Mouse (Mus musculus) MEL (cell line): ENCODE results near the gene Rpl7l1. TPM values are rescaled to one million over a fixed set of nuclear protein-coding genes. Genes with fewer than 3 reads are reported as not detected.

Source experiments
- DNase-seq: peaks from one replicate; pipeline ENCODE4 v3.0.0; 2011; ENCODE audit warnings: low read depth, low spot score
- H3K27ac ChIP-seq: 2 replicates; pipeline ENCODE4 v1.5.1; 2012; ENCODE audit warnings: low read depth, mild to moderate bottlenecking, control low read depth, low read length, moderate library complexity; ENCODE audit not compliant: control insufficient read depth
- H3K27me3 ChIP-seq, 2 experiments: fragments of 150-350 bp in 1 of 2; sonication (generic) in 1 of 2; 2 replicates each; pipeline ENCODE4 v1.6.1; 2012; ENCODE audit warnings: low read length in 2 of 2, mild to moderate bottlenecking in 2 of 2, improper control_type of control experiment in 1 of 2, moderate library complexity in 1 of 2; ENCODE audit not compliant: insufficient read depth in 2 of 2, control insufficient read depth in 1 of 2
- H3K36me3 ChIP-seq, 2 experiments: 2 replicates each; pipeline ENCODE4 v1.6.1; 2012 to 2014; ENCODE audit warnings: low read length in 2 of 2, improper control_type of control experiment in 1 of 2, inconsistent platforms in 1 of 2, mild to moderate bottlenecking in 1 of 2; ENCODE audit not compliant: insufficient read depth in 2 of 2, control insufficient read depth in 1 of 2
- H3K4me1 ChIP-seq, 2 experiments: fragments of 150-350 bp in 1 of 2; sonication (generic) in 1 of 2; 2 replicates each; pipeline ENCODE4 v1.6.1; 2012; ENCODE audit warnings: low read length in 2 of 2, improper control_type of control experiment in 1 of 2, mild to moderate bottlenecking in 1 of 2; ENCODE audit not compliant: insufficient read depth in 2 of 2, control insufficient read depth in 1 of 2
- H3K4me3 ChIP-seq, 2 experiments: fragments of 150-350 bp in 1 of 2; sonication (generic) in 1 of 2; 2 replicates each; pipeline ENCODE4 v1.5.1; 2012; ENCODE audit warnings: low read depth in 2 of 2, low read length in 2 of 2, mild to moderate bottlenecking in 2 of 2, moderate library complexity in 2 of 2, control low read depth in 1 of 2, improper control_type of control experiment in 1 of 2; ENCODE audit not compliant: control insufficient read depth in 1 of 2, insufficient read depth in 1 of 2
- H3K79me2 ChIP-seq: 2 replicates; pipeline ENCODE4 v1.6.1; 2012; ENCODE audit warnings: mild to moderate bottlenecking, low read length, moderate library complexity; ENCODE audit not compliant: control insufficient read depth, poor library complexity, insufficient read depth
- H3K9ac ChIP-seq: 2 replicates; pipeline ENCODE4 v1.6.1; 2012; ENCODE audit warnings: low read depth, mild to moderate bottlenecking, control low read depth, low read length, moderate library complexity; ENCODE audit not compliant: control insufficient read depth, poor library complexity, severe bottlenecking
- H3K9me3 ChIP-seq: fragments of 150-350 bp; sonication (generic); replicated peaks from 2 replicates; pipeline ENCODE4 v1.6.1; 2012; ENCODE audit warnings: mild to moderate bottlenecking, low read length, improper control_type of control experiment, moderate library complexity; ENCODE audit not compliant: insufficient read depth
- BHLHE40 ChIP-seq: IDR thresholded peaks from 2 replicates; pipeline ENCODE4 v1.6.1; 2012; ENCODE audit warnings: low read depth, mild to moderate bottlenecking, inconsistent platforms, low read length, improper control_type of control experiment, borderline replicate concordance
- CTCF ChIP-seq, 3 experiments: IDR thresholded peaks in 2 of 3; conservative IDR thresholded peaks in 1 of 3; 2 replicates each; pipeline ENCODE4 v1.5.1; 2011 to 2012; ENCODE audit warnings: low read length in 3 of 3, low read depth in 2 of 3, mild to moderate bottlenecking in 2 of 3, improper control_type of control experiment in 1 of 3, inconsistent platforms in 1 of 3, mixed read lengths in 1 of 3, moderate library complexity in 1 of 3; ENCODE audit not compliant: control insufficient read depth in 1 of 3, insufficient read depth in 1 of 3, poor library complexity in 1 of 3, severe bottlenecking in 1 of 3
- E2F4 ChIP-seq: IDR thresholded peaks from 2 replicates; pipeline ENCODE4 v1.6.1; 2011; ENCODE audit warnings: low read depth, low read length, improper control_type of control experiment, borderline replicate concordance
- ELF1 ChIP-seq: IDR thresholded peaks from 2 replicates; pipeline ENCODE4 v1.6.1; 2014; ENCODE audit warnings: low read depth, mild to moderate bottlenecking, inconsistent platforms, low read length, improper control_type of control experiment, moderate library complexity
- EP300 ChIP-seq, 2 experiments: IDR thresholded peaks; 2 replicates each; pipeline ENCODE4 v1.6.1; 2011; ENCODE audit warnings: improper control_type of control experiment in 2 of 2, low read length in 2 of 2, low read depth in 1 of 2, mild to moderate bottlenecking in 1 of 2
- HCFC1 ChIP-seq: IDR thresholded peaks from 2 replicates; pipeline ENCODE4 v1.6.1; 2012; ENCODE audit warnings: low read depth, mild to moderate bottlenecking, inconsistent platforms, low read length, improper control_type of control experiment, moderate library complexity
- JUND ChIP-seq: IDR thresholded peaks from 2 replicates; pipeline ENCODE4 v1.6.1; 2011; ENCODE audit warnings: low read depth, mild to moderate bottlenecking, improper control_type of control experiment, low read length
- MAX ChIP-seq: IDR thresholded peaks from 2 replicates; pipeline ENCODE4 v1.6.1; 2011; ENCODE audit warnings: low read length, improper control_type of control experiment
- MEF2A ChIP-seq: IDR thresholded peaks from 2 replicates; pipeline ENCODE4 v1.6.1; 2014; ENCODE audit warnings: low read depth, mild to moderate bottlenecking, inconsistent platforms, low read length, improper control_type of control experiment; ENCODE audit not compliant: poor library complexity, insufficient replicate concordance, severe bottlenecking; ENCODE audit errors: extremely low read depth
- MYC ChIP-seq: IDR thresholded peaks from 2 replicates; pipeline ENCODE4 v1.6.1; 2011; ENCODE audit warnings: low read depth, mild to moderate bottlenecking, low read length, improper control_type of control experiment, moderate library complexity
- NELFE ChIP-seq: IDR thresholded peaks from 2 replicates; pipeline ENCODE4 v1.6.1; 2011; ENCODE audit warnings: low read depth, low read length, improper control_type of control experiment
- POLR2A ChIP-seq, 2 experiments: IDR thresholded peaks; 2 replicates each; pipeline ENCODE4 v1.6.1; 2011 to 2012; ENCODE audit warnings: low read length in 2 of 2, mild to moderate bottlenecking in 2 of 2, control low read depth in 1 of 2, improper control_type of control experiment in 1 of 2, low read depth in 1 of 2, moderate library complexity in 1 of 2; ENCODE audit not compliant: control insufficient read depth in 1 of 2, insufficient read depth in 1 of 2, poor library complexity in 1 of 2
- RCOR1 ChIP-seq: IDR thresholded peaks from 2 replicates; pipeline ENCODE4 v1.6.1; 2012; ENCODE audit warnings: low read depth, mild to moderate bottlenecking, inconsistent platforms, low read length, improper control_type of control experiment
- UBTF ChIP-seq: IDR thresholded peaks from 2 replicates; pipeline ENCODE4 v1.6.1; 2012; ENCODE audit warnings: low read depth, mild to moderate bottlenecking, inconsistent platforms, low read length, improper control_type of control experiment, moderate library complexity, borderline replicate concordance; ENCODE audit not compliant: insufficient read depth
- ZKSCAN1 ChIP-seq: IDR thresholded peaks from 2 replicates; pipeline ENCODE4 v1.6.1; 2012; ENCODE audit warnings: low read depth, mild to moderate bottlenecking, inconsistent platforms, low read length, improper control_type of control experiment, moderate library complexity
- ZNF384 ChIP-seq: IDR thresholded peaks from 2 replicates; pipeline ENCODE4 v1.6.1; 2012; ENCODE audit warnings: low read depth, mild to moderate bottlenecking, inconsistent platforms, low read length, improper control_type of control experiment
- polyA plus RNA-seq, 2 experiments: library from polyadenylated mRNA; stranded (reverse) in 1 of 2; unstranded in 1 of 2; fragments of >175 nt in 1 of 2; fragments of >200 nt in 1 of 2; gene quantifications; 2 replicates each; pipeline versions ENCODE4 v1.2.1 to v1.2.4; 2012; ENCODE audit warnings: low replicate concordance in 2 of 2, low read depth in 1 of 2; ENCODE audit not compliant: insufficient read length in 2 of 2, insufficient read depth in 1 of 2, missing spikeins in 1 of 2
- total RNA-seq: library from RNA; depleted of rRNA; stranded (reverse); fragments of 300-350 nt; gene quantifications from 2 replicates; pipeline ENCODE4 v1.2.3, GENCODE M21; 2012

Gene Rpl7l1
- total and polyA plus RNA-seq, 3 experiments: 166 to 342 (median 174) TPM

- DNase-seq: no peak
- H3K9me3 ChIP-seq: no peaks in the 10 kb centered on the region
- no peaks in the 10 kb centered on the region for H3K27me3 ChIP-seq
- H3K4me3 ChIP-seq: no peak overlapping the region
- H3K9ac ChIP-seq: no peak overlapping the region
- peaks cover 0 to 12% of the 10 kb centered on the region in 2 experiments; a peak in 2 of 4 replicates for H3K4me1 ChIP-seq
- H3K79me2 ChIP-seq: no peaks in the 10 kb centered on the region
- peaks cover 0 to 8% of the 10 kb centered on the region in 2 experiments; a peak in 2 of 4 replicates for H3K36me3 ChIP-seq
- H3K27ac ChIP-seq: no peak overlapping the region
- TF ChIP-seq BHLHE40 (no peak), ZNF384 (0 out of 2 replicates have a peak, but pooled peaks have one; percentile 22)
Observed at GRCm38 (mm10) chr17:46814497-46814896, 32.0 kb upstream of the Rpl7l1 start.

- Histone ChIP-seq H3K9ac (no peak overlapping the region), H3K4me1 (peaks cover 0 to 12% of the 10 kb centered on the region in 2 experiments; a peak in 2 of 4 replicates), H3K4me3 (no peak overlapping the region), H3K79me2 (no peaks in the 10 kb centered on the region), H3K36me3 (peaks cover 0 to 8% of the 10 kb centered on the region in 2 experiments; a peak in 2 of 4 replicates), H3K9me3 (no peaks in the 10 kb centered on the region), H3K27me3 (no peaks in the 10 kb centered on the region), H3K27ac (no peak overlapping the region)
- TF ChIP-seq HCFC1: no peak
- no peak for TF ChIP-seq MAX
- TF ChIP-seq POLR2A (IDR thresholded peaks at IDR 0.05; ENCODE audit: control insufficient read depth in 1 of 2, insufficient read depth in 1 of 2, low read depth in 1 of 2, low read length in 2 of 2, poor library complexity in 1 of 2): no peak
- TF ChIP-seq UBTF: no peak
- TF ChIP-seq E2F4: no peak
- TF ChIP-seq MEF2A: no peak
- TF ChIP-seq BHLHE40: no peak
- no peak for TF ChIP-seq RCOR1
- TF ChIP-seq JUND: no peak
- TF ChIP-seq EP300 (IDR thresholded peaks at IDR 0.05; ENCODE audit: low read depth in 1 of 2, low read length in 2 of 2): no peak
- no peak for TF ChIP-seq MYC
- DNase-seq: no peak
Observed at GRCm38 (mm10) chr17:46813637-46814036, 31.2 kb upstream of the Rpl7l1 start.

- TF ChIP-seq JUND (no peak), ZKSCAN1 (no peak), CTCF (IDR thresholded peaks at IDR 0.05 in 2 of 3, conservative IDR thresholded peaks at IDR 0.05 in 1 of 3; ENCODE audit: control insufficient read depth in 1 of 3, insufficient read depth in 1 of 3, low read depth in 2 of 3, low read length in 3 of 3, poor library complexity in 1 of 3, severe bottlenecking in 1 of 3) (no peak), MYC (no peak), NELFE (no peak), ELF1 (no peak)
- Histone ChIP-seq H3K79me2 (no peaks in the 10 kb centered on the region), H3K27me3 (no peaks in the 10 kb centered on the region), H3K9ac (no peak overlapping the region), H3K4me1 (peaks cover 0 to 2% of the 10 kb centered on the region in 2 experiments; a peak in 2 of 4 replicates), H3K9me3 (no peaks in the 10 kb centered on the region), H3K36me3 (peaks cover 0 to under 1% of the 10 kb centered on the region in 2 experiments; a peak in 2 of 4 replicates), H3K27ac (no peak overlapping the region), H3K4me3 (no peak overlapping the region)
- DNase-seq: no peak
Observed at GRCm38 (mm10) chr17:46812442-46812841, 30.0 kb upstream of the Rpl7l1 start.
